Comparison of ENCODE assay signal across 18 mouse cellular contexts in genomic region chr2:150832029-150832428, GRCm38 (mm10). TPM values are rescaled to one million over a fixed set of nuclear protein-coding genes. Genes with fewer than 3 reads are reported as not detected.
DNase-seq lines count a peak whose midpoint lies in the region; ATAC-seq and TF ChIP-seq lines count a peak whose summit lies in the region.
"Had no signal": no experiment of that assay in that cellular context is flagged by ENCODE, and none has a peak within 500 bp of the region (broad histone marks: within the 10 kb centered on the region; RNA-seq: fewer than 3 reads in every experiment).

No protein-coding gene starts in this region.

- no peak overlapping the region for H3K4me3 ChIP-seq in heart, embryonic 11.5 days (ENCODE audit: low read depth, low read length)
- H3K4me3 ChIP-seq in layer of hippocampus, adult 2 months = no peak overlapping the region
- H3K4me3 ChIP-seq: forebrain, embryonic 15.5 days; heart, embryonic 15.5 days; lung, embryonic 15.5 days; megakaryocyte, embryonic 14.5 days; neural tube, embryonic 13.5 days had no signal

- peaks cover 41% of the 10 kb centered on the region for H3K36me3 ChIP-seq in heart, embryonic 11.5 days (ENCODE audit: control insufficient read depth, insufficient read depth, low read length)

- TF ChIP-seq CTCF in layer of hippocampus, adult 2 months (conservative IDR thresholded peaks at IDR 0.05) = no peak

- no peak overlapping the region for H3K9ac ChIP-seq in heart, embryonic 11.5 days (ENCODE audit: low read depth, low read length)
- H3K9ac ChIP-seq: forebrain, embryonic 15.5 days; heart, embryonic 15.5 days; hindbrain, embryonic 14.5 days; lung, embryonic 15.5 days; neural tube, embryonic 13.5 days had no signal

- intact Hi-C loops in heart, postnatal 10 days (cut with DNase I) = no loop called here
- intact Hi-C loops in left cerebral cortex, postnatal 25 days (cut with DNase I) = no loop called here

- H3K4me1 ChIP-seq in heart, embryonic 11.5 days (ENCODE audit: control insufficient read depth, insufficient read depth, low read length) = no peaks in the 10 kb centered on the region
- H3K4me1 ChIP-seq: forebrain, embryonic 15.5 days; heart, embryonic 15.5 days; lung, embryonic 15.5 days; neural tube, embryonic 13.5 days had no signal

- peak; percentile 51 to 58 for DNase-seq in heart, postnatal 10 days
- DNase-seq in layer of hippocampus, adult 2 months (ENCODE audit: low spot score in 2 of 2) = no peak
- DNase-seq in layer of hippocampus, adult 9-11 months = no peak
- DNase-seq in cerebellum, adult 11-12 months = peak; percentile 79
- DNase-seq in cerebellum, postnatal 36 days = peak; percentile 56 to 62
- no peak for DNase-seq in right cerebral cortex, postnatal 14 days
- no peak for DNase-seq in left cerebral cortex, postnatal 25 days (ENCODE audit: low spot score in 2 of 2)
- DNase-seq: gastrocnemius, postnatal 10 days; right cerebral cortex, postnatal 4 days; thymus, adult 18-20 months had no signal

- H3K4me2 ChIP-seq in heart, embryonic 11.5 days = no peak overlapping the region
- H3K4me2 ChIP-seq: forebrain, embryonic 15.5 days; heart, embryonic 15.5 days; hindbrain, embryonic 14.5 days; lung, embryonic 15.5 days; neural tube, embryonic 13.5 days had no signal

- H3K9me3 ChIP-seq in heart, embryonic 11.5 days (replicated peaks; ENCODE audit: control insufficient read depth, low read length) = no peaks in the 10 kb centered on the region
- H3K9me3 ChIP-seq: forebrain, embryonic 15.5 days; heart, embryonic 15.5 days; lung, embryonic 15.5 days; megakaryocyte, embryonic 14.5 days; neural tube, embryonic 13.5 days had no signal

- WGBS in heart, embryonic 11.5 days (ENCODE audit: insufficient replicate concordance) = 89% methylated on average over 7 of the region's 7 CpGs

- H3K27ac ChIP-seq in heart, embryonic 11.5 days (ENCODE audit: low read depth, low read length) = no peak overlapping the region
- peak overlapping the region; percentile 69 for H3K27ac ChIP-seq in layer of hippocampus, adult 2 months
- H3K27ac ChIP-seq: forebrain, embryonic 15.5 days; heart, embryonic 15.5 days; hindbrain, embryonic 14.5 days; lung, embryonic 15.5 days; neural tube, embryonic 13.5 days had no signal

- no peak for ATAC-seq in heart, embryonic 11.5 days (replicated peaks; ENCODE audit: insufficient number of reproducible peaks, low FRiP score, low TSS enrichment)
- ATAC-seq: forebrain, embryonic 15.5 days; intestine, postnatal 0 days had no signal

- no peaks in the 10 kb centered on the region for H3K27me3 ChIP-seq in heart, embryonic 11.5 days (ENCODE audit: control insufficient read depth, insufficient read depth, low read length)
- H3K27me3 ChIP-seq: forebrain, embryonic 15.5 days; heart, embryonic 15.5 days; lung, embryonic 15.5 days; megakaryocyte, embryonic 14.5 days; neural tube, embryonic 13.5 days had no signal

RNA-seq across cellular contexts. Expression of gene Pygb, which starts 45.5 kb away (rescaled TPM):
- 100 to 1,000 TPM; 374 to 404 TPM for total RNA-seq in heart, postnatal 10 days (2021)
- polyA plus RNA-seq in heart, embryonic 11.5 days (2014; fragmentation: Nextera tagmentation; extraction: Ambion mirVana) = 84.4 and 120 TPM in 2 replicates
- total RNA-seq in layer of hippocampus, adult 2 months (2021) = 100 to 1,000 TPM; 203 to 212 TPM
- 100 to 1,000 TPM; 112 to 116 TPM for total RNA-seq in left cerebral cortex, postnatal 25 days (2021)

Comparison
In these comparisons a context has a peak if more than half of its experiments do, and no peak if none do; other contexts are left out.
1. DNase-seq: peak in heart, postnatal 10 days (2 of 2), cerebellum, adult 11-12 months (single experiment) and cerebellum, postnatal 36 days (2 of 2); none in layer of hippocampus, adult 2 months (0 of 2), layer of hippocampus, adult 9-11 months (single experiment), right cerebral cortex, postnatal 14 days (single experiment) and left cerebral cortex, postnatal 25 days (0 of 2).